In the genomic region with DNA sequence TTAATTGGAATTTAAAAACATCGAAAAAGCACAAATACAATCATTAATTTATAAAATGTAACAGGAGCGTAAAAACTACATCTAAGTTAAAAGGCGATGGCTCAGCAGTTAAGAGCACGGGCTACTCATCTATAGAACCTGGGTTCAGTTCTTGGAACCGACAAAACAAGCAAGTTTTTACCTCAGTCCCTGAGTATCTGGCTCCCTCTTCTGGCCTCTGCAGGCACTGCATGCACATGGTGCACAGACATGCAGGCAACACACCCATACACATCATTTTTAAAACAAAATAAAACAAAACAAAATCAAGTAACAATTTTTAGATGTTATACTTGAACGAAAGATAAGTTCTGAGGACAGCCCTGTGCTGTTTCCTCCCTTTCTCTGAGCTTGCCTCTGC, we compare ENCODE assay signal across 10 mouse cellular contexts.
DNase-seq lines count a peak whose midpoint lies in the region; TF ChIP-seq lines count a peak whose summit lies in the region.
"Had no signal": no experiment of that assay in that cellular context is flagged by ENCODE, and none has a peak within 500 bp of the region (broad histone marks: within the 10 kb centered on the region; RNA-seq: fewer than 3 reads in every experiment).

No protein-coding gene starts in this region.

- TF ChIP-seq CTCF in lung, adult 2 months (IDR thresholded peaks at IDR 0.05; ENCODE audit: insufficient read depth, low read length), result peak; percentile 45
- TF ChIP-seq CTCF in bone marrow macrophage, adult 2 months (IDR thresholded peaks at IDR 0.05; ENCODE audit: low read depth, low read length), result peak; percentile 34; the same call in 1 of the 2 replicates

- no peaks in the 10 kb centered on the region for H3K4me1 ChIP-seq in lung, adult 2 months (ENCODE audit: control insufficient read depth, insufficient read depth, low read length)
- no peaks in the 10 kb centered on the region for H3K4me1 ChIP-seq in bone marrow macrophage, adult 2 months (ENCODE audit: control insufficient read depth, insufficient read depth, low read length)
- H3K4me1 ChIP-seq: embryonic facial prominence, embryonic 13.5 days; limb, embryonic 12.5 days had no signal

- 96% methylated on average over 6 of the region's 6 CpGs for WGBS in lung, adult 2 months

- no peaks in the 10 kb centered on the region for H3K27me3 ChIP-seq in splenic B cell, adult 2 months (ENCODE audit: control insufficient read depth, insufficient read depth, low read length, poor library complexity, severe bottlenecking)
- H3K27me3 ChIP-seq: embryonic facial prominence, embryonic 13.5 days; limb, embryonic 12.5 days had no signal

- no peak overlapping the region for H3K4me3 ChIP-seq in lung, adult 2 months (replicated peaks; ENCODE audit: extremely low read depth, low read depth, low read length)
- H3K4me3 ChIP-seq in bone marrow macrophage, adult 2 months (ENCODE audit: insufficient read depth, low read length), result no peak overlapping the region
- H3K4me3 ChIP-seq: embryonic facial prominence, embryonic 13.5 days; limb, embryonic 12.5 days had no signal

- TF ChIP-seq POLR2A in lung, adult 2 months (IDR thresholded peaks at IDR 0.05; ENCODE audit: borderline replicate concordance, extremely low read depth, low read depth, low read length), result no peak
- no peak for TF ChIP-seq POLR2A in bone marrow macrophage, adult 2 months (IDR thresholded peaks at IDR 0.05; ENCODE audit: borderline replicate concordance, low read depth, low read length)

- peak; percentile 22 for DNase-seq in embryo, embryonic 10.5 days (ENCODE audit: low spot score)
- no peak for DNase-seq in embryo, embryonic 9.5 days (ENCODE audit: extremely low spot score)
- DNase-seq in lung, adult 2 months, result no peak
- DNase-seq in lung, postnatal 25 days (ENCODE audit: low spot score), result no peak
- peak; percentile 39 for DNase-seq in splenic B cell, adult 2 months (ENCODE audit: low read depth, low spot score)
- no peak for DNase-seq in urinary bladder, adult 2 months (ENCODE audit: low spot score)
- DNase-seq in ovary, postnatal 36 days (ENCODE audit: low spot score), result no peak

- H3K36me3 ChIP-seq in splenic B cell, adult 2 months (ENCODE audit: control insufficient read depth, insufficient read depth, low read length, poor library complexity, severe bottlenecking), result no peaks in the 10 kb centered on the region
- H3K36me3 ChIP-seq: embryonic facial prominence, embryonic 13.5 days had no signal

- H3K27ac ChIP-seq in bone marrow macrophage, adult 2 months (ENCODE audit: insufficient read depth, low read depth, low read length), result no peak overlapping the region
- H3K27ac ChIP-seq: embryonic facial prominence, embryonic 13.5 days; limb, embryonic 12.5 days had no signal

Comparison
In these comparisons a context has a peak if more than half of its experiments do, and no peak if none do; other contexts are left out.
1. DNase-seq: peak in embryo, embryonic 10.5 days (single experiment) and splenic B cell, adult 2 months (single experiment); none in embryo, embryonic 9.5 days (single experiment), lung, adult 2 months (single experiment), lung, postnatal 25 days (single experiment), urinary bladder, adult 2 months (single experiment) and ovary, postnatal 36 days (single experiment).